Mouse (Mus musculus): ENCODE measurements around the gene Clstn3. TPM values are rescaled to one million over a fixed set of nuclear protein-coding genes. Genes with fewer than 3 reads are reported as not detected.

The Clstn3 gene
- polyA plus RNA-seq, 1 experiment from 2014 or later, result 94.2 TPM

DNA sequence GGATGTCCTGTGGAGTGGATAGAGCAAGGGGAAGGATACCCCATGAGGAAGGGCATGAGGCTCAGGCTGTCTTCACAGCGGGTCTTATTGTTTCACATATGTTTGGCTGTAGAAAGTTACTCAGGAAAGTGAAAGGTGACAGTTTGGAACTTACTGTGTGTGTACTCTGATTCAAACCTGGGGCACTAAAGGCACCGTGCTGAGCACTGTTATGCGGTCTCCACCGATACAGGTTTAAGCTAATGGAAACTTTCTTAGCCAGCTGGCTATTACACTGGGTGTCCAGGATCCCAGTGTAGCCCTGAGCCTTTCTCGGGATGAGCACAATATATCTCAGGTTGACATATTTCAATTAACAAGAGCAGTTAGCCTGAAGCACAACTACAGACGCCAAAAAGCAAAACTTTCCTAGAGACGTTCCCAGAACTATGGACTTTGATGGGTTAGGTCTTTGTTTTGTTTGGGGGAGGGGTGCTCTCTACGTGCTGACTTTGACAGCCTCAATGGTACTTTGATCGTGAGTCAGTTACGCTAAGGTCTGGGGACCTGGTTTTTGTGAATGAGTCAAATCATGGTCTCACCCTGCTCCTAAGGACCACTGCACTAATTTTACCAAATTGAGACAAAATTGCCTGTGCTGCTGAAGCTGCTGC, 35.4 kb upstream of the Clstn3 start:
- H3K9me3 ChIP-seq (ENCODE audit: control insufficient read depth, low read length), result no peaks in the 10 kb centered on the region
- ATAC-seq (ENCODE audit: low FRiP score) (no peak), DNase-seq (ENCODE audit: low spot score) (no peak)
- no peak overlapping the region for H3K4me2 ChIP-seq (replicated peaks)
- H3K27ac ChIP-seq, result no peak overlapping the region
- 45% methylated on average over 10 of the region's 10 CpGs for WGBS
- H3K4me3 ChIP-seq (replicated peaks; ENCODE audit: low read length), result no peak overlapping the region
- H3K36me3 ChIP-seq (replicated peaks; ENCODE audit: control insufficient read depth, insufficient read depth), result no peaks in the 10 kb centered on the region
- no peaks in the 10 kb centered on the region for H3K27me3 ChIP-seq (ENCODE audit: control insufficient read depth, insufficient read depth, low read length)
- no peaks in the 10 kb centered on the region for H3K4me1 ChIP-seq (replicated peaks; ENCODE audit: control insufficient read depth, insufficient read depth, low read length)
- no peak overlapping the region for H3K9ac ChIP-seq

DNA sequence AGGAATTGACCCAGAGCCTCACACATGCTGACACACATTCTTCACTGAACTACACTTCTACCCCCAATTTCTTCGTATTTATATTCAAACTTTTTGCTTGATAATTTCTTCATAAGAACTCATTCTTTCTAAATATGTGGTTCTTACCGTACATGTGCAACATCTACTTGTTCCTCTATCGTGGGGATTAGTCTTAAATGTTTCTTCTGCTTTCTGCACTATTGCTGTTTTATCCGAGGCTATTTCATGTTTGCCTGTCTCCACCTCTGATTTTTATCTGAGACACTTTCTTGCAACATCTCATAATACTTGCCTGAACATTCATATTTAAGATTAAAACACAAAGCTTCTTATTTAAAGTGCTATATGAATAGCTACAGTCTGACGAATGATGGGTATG, 31.5 kb upstream of the Clstn3 start:
- H3K9me3 ChIP-seq (ENCODE audit: control insufficient read depth, low read length), result no peaks in the 10 kb centered on the region
- H3K27me3 ChIP-seq (ENCODE audit: control insufficient read depth, insufficient read depth, low read length), result no peaks in the 10 kb centered on the region
- H3K4me3 ChIP-seq (replicated peaks; ENCODE audit: low read length), result no peak overlapping the region
- DNase-seq (ENCODE audit: low spot score), result no peak
- WGBS, result 94% methylated on average over 5 of the region's 5 CpGs
- H3K27ac ChIP-seq, result no peak overlapping the region
- no peaks in the 10 kb centered on the region for H3K4me1 ChIP-seq (replicated peaks; ENCODE audit: control insufficient read depth, insufficient read depth, low read length)
- no peaks in the 10 kb centered on the region for H3K36me3 ChIP-seq (replicated peaks; ENCODE audit: control insufficient read depth, insufficient read depth)
- ATAC-seq (ENCODE audit: low FRiP score), result no peak
- no peak overlapping the region for H3K4me2 ChIP-seq (replicated peaks)
- no peak overlapping the region for H3K9ac ChIP-seq

DNA sequence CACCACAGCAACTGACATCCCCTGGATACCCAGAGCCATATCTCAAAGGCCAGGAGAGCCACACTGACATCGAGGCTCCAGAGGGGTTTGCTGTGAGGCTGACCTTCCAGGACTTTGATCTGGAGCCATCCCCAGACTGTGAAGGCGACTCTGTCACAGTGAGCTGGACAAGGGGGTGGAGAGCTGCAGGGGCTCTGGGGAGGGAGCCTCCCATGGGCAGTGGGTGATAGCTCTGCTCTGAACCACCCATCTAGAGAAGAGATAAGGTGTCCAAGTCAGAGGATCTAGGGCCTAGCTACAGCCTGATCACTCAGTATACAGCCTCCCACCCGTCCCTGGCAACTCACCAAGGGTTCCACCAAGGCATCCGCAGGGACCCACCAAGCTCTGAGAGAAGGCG, 29.3 kb upstream of the Clstn3 start:
- 82% methylated on average over 5 of the region's 5 CpGs for WGBS
- no peaks in the 10 kb centered on the region for H3K27me3 ChIP-seq (ENCODE audit: control insufficient read depth, insufficient read depth, low read length)
- H3K9me3 ChIP-seq (ENCODE audit: control insufficient read depth, low read length), result no peaks in the 10 kb centered on the region
- ATAC-seq (ENCODE audit: low FRiP score) (no peak), DNase-seq (ENCODE audit: low spot score) (no peak)
- no peak overlapping the region for H3K9ac ChIP-seq
- no peak overlapping the region for H3K4me2 ChIP-seq (replicated peaks)
- no peaks in the 10 kb centered on the region for H3K4me1 ChIP-seq (replicated peaks; ENCODE audit: control insufficient read depth, insufficient read depth, low read length)
- no peak overlapping the region for H3K27ac ChIP-seq
- H3K4me3 ChIP-seq (replicated peaks; ENCODE audit: low read length), result no peak overlapping the region
- H3K36me3 ChIP-seq (replicated peaks; ENCODE audit: control insufficient read depth, insufficient read depth), result no peaks in the 10 kb centered on the region

DNA sequence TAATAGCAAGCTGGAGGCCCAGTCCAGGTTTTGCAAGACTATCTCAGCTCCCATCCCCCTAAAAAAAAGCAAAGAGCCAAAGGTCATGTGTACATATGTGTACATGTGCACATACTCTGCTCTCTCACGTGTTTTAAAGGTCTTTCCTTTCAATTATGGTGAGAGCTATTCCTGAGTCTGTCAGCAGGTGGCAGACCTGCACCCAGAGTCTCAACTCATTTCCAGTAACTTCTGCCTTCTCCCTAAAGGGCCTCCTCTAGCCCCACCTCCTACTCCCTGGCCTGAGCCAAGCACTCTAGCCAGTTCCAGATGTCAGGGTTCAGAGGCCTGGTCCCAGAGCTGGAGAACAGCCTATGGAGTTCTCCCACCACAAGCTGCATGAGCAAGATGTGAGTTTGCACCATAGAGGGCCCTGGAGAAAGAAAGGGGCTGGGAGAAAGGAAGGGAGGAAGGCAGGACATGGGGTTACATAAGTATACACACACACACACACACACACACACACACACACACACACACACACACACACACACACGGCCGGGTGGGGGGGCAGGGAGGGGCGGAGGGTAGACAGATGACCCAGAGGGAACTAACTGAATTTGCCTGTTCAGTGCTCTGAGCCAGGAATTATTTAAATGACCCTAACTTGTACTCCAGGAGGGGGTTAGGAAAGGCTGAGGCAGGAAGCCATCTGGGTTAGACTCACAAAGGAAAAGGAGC, 28.4 kb upstream of the Clstn3 start, which contains the start of gene C1rl:
Gene C1rl (plus strand): TSS at position 272 of the 720 bp plus-strand sequence.
- DNase-seq (ENCODE audit: low spot score) (peak; percentile 72), ATAC-seq (ENCODE audit: low FRiP score) (peak; percentile 70; the same call in 1 of the 2 replicates)
- no peak within 1 kb of the TSS for H3K9ac ChIP-seq
- H3K36me3 ChIP-seq (replicated peaks; ENCODE audit: control insufficient read depth, insufficient read depth), result no peaks in the 10 kb centered on the region
- no peaks in the 10 kb centered on the region for H3K4me1 ChIP-seq (replicated peaks; ENCODE audit: control insufficient read depth, insufficient read depth, low read length)
- no peak within 1 kb of the TSS for H3K4me3 ChIP-seq (replicated peaks; ENCODE audit: low read length)
- H3K4me2 ChIP-seq (replicated peaks), result no peak within 1 kb of the TSS
- H3K27me3 ChIP-seq (ENCODE audit: control insufficient read depth, insufficient read depth, low read length), result no peaks in the 10 kb centered on the region
- WGBS, result 56% methylated on average over 4 of the region's 4 CpGs
- H3K27ac ChIP-seq, result no peak within 1 kb of the TSS
- no peaks in the 10 kb centered on the region for H3K9me3 ChIP-seq (ENCODE audit: control insufficient read depth, low read length)

- DNase-seq (ENCODE audit: low spot score) (no peak), ATAC-seq (ENCODE audit: low FRiP score) (no peak)
- 84% methylated on average over 6 of the region's 6 CpGs for WGBS
- Histone ChIP-seq H3K4me2 (replicated peaks) (no peak overlapping the region), H3K36me3 (replicated peaks; ENCODE audit: control insufficient read depth, insufficient read depth) (no peaks in the 10 kb centered on the region), H3K9ac (no peak overlapping the region), H3K27me3 (ENCODE audit: control insufficient read depth, insufficient read depth, low read length) (no peaks in the 10 kb centered on the region), H3K27ac (no peak overlapping the region), H3K4me3 (replicated peaks; ENCODE audit: low read length) (no peak overlapping the region), H3K9me3 (ENCODE audit: control insufficient read depth, low read length) (no peaks in the 10 kb centered on the region), H3K4me1 (replicated peaks; ENCODE audit: control insufficient read depth, insufficient read depth, low read length) (no peaks in the 10 kb centered on the region)
Measured at GRCm38 (mm10) chr6:124491427-124491826, 26.8 kb upstream of the Clstn3 start.

- ATAC-seq (ENCODE audit: low FRiP score) (no peak), DNase-seq (ENCODE audit: low spot score) (no peak)
- H3K27ac ChIP-seq, result no peak overlapping the region
- no peaks in the 10 kb centered on the region for H3K9me3 ChIP-seq (ENCODE audit: control insufficient read depth, low read length)
- no peaks in the 10 kb centered on the region for H3K36me3 ChIP-seq (replicated peaks; ENCODE audit: control insufficient read depth, insufficient read depth)
- WGBS, result 74% methylated on average over 4 of the region's 4 CpGs
- H3K9ac ChIP-seq, result no peak overlapping the region
- no peak overlapping the region for H3K4me3 ChIP-seq (replicated peaks; ENCODE audit: low read length)
- H3K27me3 ChIP-seq (ENCODE audit: control insufficient read depth, insufficient read depth, low read length), result no peaks in the 10 kb centered on the region
- no peaks in the 10 kb centered on the region for H3K4me1 ChIP-seq (replicated peaks; ENCODE audit: control insufficient read depth, insufficient read depth, low read length)
- H3K4me2 ChIP-seq (replicated peaks), result no peak overlapping the region
Measured at GRCm38 (mm10) chr6:124488952-124489351, 24.4 kb upstream of the Clstn3 start.

DNA sequence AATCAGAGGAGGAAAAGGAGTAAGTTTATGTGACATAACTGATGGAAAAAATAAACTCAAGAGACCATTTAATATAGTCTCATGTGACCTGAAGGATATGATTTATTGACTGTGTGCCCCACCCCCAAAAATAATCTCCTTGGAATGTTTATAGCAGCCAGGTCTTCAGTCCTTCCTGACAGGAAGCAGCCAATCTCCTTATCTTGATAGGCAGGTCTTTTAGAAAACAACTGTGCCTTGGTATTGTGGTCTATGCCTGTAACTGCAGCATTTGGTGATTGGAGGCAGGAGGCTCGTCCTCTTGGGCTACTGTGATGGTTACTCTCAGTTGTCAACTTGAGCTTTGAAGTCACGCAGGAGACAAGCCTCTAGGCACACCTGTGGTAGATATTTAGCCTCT, 22.9 kb upstream of the Clstn3 start:
- Histone ChIP-seq H3K4me1 (replicated peaks; ENCODE audit: control insufficient read depth, insufficient read depth, low read length) (no peaks in the 10 kb centered on the region), H3K27me3 (ENCODE audit: control insufficient read depth, insufficient read depth, low read length) (no peaks in the 10 kb centered on the region), H3K4me3 (replicated peaks; ENCODE audit: low read length) (no peak overlapping the region), H3K36me3 (replicated peaks; ENCODE audit: control insufficient read depth, insufficient read depth) (no peaks in the 10 kb centered on the region), H3K27ac (no peak overlapping the region), H3K4me2 (replicated peaks) (no peak overlapping the region), H3K9ac (no peak overlapping the region), H3K9me3 (ENCODE audit: control insufficient read depth, low read length) (no peaks in the 10 kb centered on the region)
- 60% methylated on average over 2 of the region's 2 CpGs for WGBS
- no peak for ATAC-seq (ENCODE audit: low FRiP score)
- DNase-seq (ENCODE audit: low spot score), result no peak

DNA sequence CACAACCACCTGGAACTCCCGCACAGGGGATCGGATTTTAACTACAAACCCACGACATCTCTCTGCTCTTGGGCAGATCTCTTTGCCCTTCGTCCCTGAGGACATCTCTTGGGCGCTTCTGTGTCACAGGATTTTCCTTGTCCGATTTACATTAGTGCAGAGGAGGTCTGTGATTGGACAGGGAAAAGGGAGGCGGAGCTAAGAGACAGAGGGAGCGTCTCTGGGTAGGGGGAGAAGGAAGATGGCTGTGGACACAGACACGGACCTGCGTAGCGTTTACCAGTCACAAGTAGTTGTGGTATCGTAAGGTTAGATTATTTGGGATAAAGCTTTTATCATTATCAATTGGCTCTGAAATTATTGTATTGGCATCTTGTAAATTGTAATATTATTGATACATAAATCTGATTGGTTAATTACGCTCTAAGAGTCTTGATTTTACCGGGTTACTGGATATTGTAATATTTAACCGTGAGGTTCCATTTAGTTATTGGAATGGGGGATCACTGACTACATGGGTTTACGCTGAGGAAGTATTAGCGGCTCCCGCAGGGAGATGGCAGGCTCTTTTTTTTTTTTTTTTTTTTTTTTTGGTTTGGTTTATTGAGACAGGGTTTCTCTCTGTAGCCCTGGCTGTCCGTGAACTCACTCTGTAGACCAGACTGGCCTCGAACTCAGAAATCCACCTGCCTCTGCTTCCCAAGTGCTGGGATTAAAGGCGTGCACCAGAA, 21.0 kb upstream of the Clstn3 start:
- H3K4me3 ChIP-seq (replicated peaks; ENCODE audit: low read length), result peak overlapping the region; percentile 25
- no peaks in the 10 kb centered on the region for H3K27me3 ChIP-seq (ENCODE audit: control insufficient read depth, insufficient read depth, low read length)
- DNase-seq (ENCODE audit: low spot score) (peak; percentile 70), ATAC-seq (ENCODE audit: low FRiP score) (peak; percentile 93)
- H3K36me3 ChIP-seq (replicated peaks; ENCODE audit: control insufficient read depth, insufficient read depth), result no peaks in the 10 kb centered on the region
- peak overlapping the region; percentile 21; the same call in 1 of the 2 replicates for H3K9ac ChIP-seq
- H3K4me2 ChIP-seq (replicated peaks), result peak overlapping the region; percentile 55
- peak overlapping the region; percentile 62; the same call in 1 of the 2 replicates for H3K27ac ChIP-seq
- no peaks in the 10 kb centered on the region for H3K9me3 ChIP-seq (ENCODE audit: control insufficient read depth, low read length)
- H3K4me1 ChIP-seq (replicated peaks; ENCODE audit: control insufficient read depth, insufficient read depth, low read length), result no peaks in the 10 kb centered on the region
- 34% methylated on average over 21 of the region's 21 CpGs for WGBS

GRCm38 (mm10) chr6:124484851-124485250, 20.3 kb upstream of the Clstn3 start:
- Histone ChIP-seq H3K4me1 (replicated peaks; ENCODE audit: control insufficient read depth, insufficient read depth, low read length) (no peaks in the 10 kb centered on the region), H3K36me3 (replicated peaks; ENCODE audit: control insufficient read depth, insufficient read depth) (no peaks in the 10 kb centered on the region), H3K4me2 (replicated peaks) (peak overlapping the region; percentile 55), H3K27me3 (ENCODE audit: control insufficient read depth, insufficient read depth, low read length) (no peaks in the 10 kb centered on the region), H3K4me3 (replicated peaks; ENCODE audit: low read length) (no peak overlapping the region), H3K27ac (no peak overlapping the region; the same call in 1 of the 2 replicates), H3K9ac (no peak overlapping the region), H3K9me3 (ENCODE audit: control insufficient read depth, low read length) (no peaks in the 10 kb centered on the region)
- 84% methylated on average over 7 of the region's 7 CpGs for WGBS
- no peak for DNase-seq (ENCODE audit: low spot score)
- ATAC-seq (ENCODE audit: low FRiP score), result no peak

Data from hindbrain, embryonic 14.5 days (tissue).